Mouse (Mus musculus): Measurements from ENCODE around the gene Cd6. TPM values are rescaled to one million over a fixed set of nuclear protein-coding genes. Genes with fewer than 3 reads are reported as not detected.

The Cd6 gene
- total and polyA plus RNA-seq, 3 experiments: 0.09 to 0.73 (median 0.17) TPM

GRCm38 (mm10) chr19:10768694-10769428, 61.0 kb downstream of the Cd6 start:
- Histone ChIP-seq H3K9me3 (replicated peaks; ENCODE audit: low read length) (no peaks in the 10 kb centered on the region), H3K4me3 (replicated peaks in 1 of 3; ENCODE audit: low read depth in 2 of 3, low read length in 2 of 3, poor library complexity in 1 of 3) (no peak overlapping the region), H3K4me1 (ENCODE audit: control insufficient read depth in 1 of 2, insufficient read depth in 2 of 2) (peaks cover 4 to 51% of the 10 kb centered on the region in 2 experiments; a peak in 3 of 4 replicates), H3K4me2 (ENCODE audit: insufficient read depth, low read depth, poor library complexity, severe bottlenecking) (no peak overlapping the region), H3K79me2 (replicated peaks; ENCODE audit: control insufficient read depth, extremely low read depth, insufficient read depth, poor library complexity, severe bottlenecking) (no peaks in the 10 kb centered on the region), H3K9ac (ENCODE audit: insufficient read depth, low read depth) (no peak overlapping the region), H3K27me3 (replicated peaks) (no peaks in the 10 kb centered on the region), H3K36me3 (replicated peaks in 1 of 2; ENCODE audit: control insufficient read depth in 1 of 2, insufficient read depth in 1 of 2, low read length in 1 of 2) (peaks cover 4 to 64% of the 10 kb centered on the region in 2 experiments), H3K27ac (ENCODE audit: insufficient read depth, low read depth) (no peak overlapping the region)
- TF ChIP-seq EP300 (IDR thresholded peaks at IDR 0.05; ENCODE audit: low read length) (no peak), KAT2A (IDR thresholded peaks at IDR 0.05; ENCODE audit: insufficient replicate concordance, low read length) (no peak), TCF12 (IDR thresholded peaks at IDR 0.05; ENCODE audit: low read depth, low read length) (no peak), ZKSCAN1 (IDR thresholded peaks at IDR 0.05; ENCODE audit: borderline replicate concordance, low read depth, low read length) (no peak), IRF4 (IDR thresholded peaks at IDR 0.05; ENCODE audit: low read depth, low read length) (no peak)
- in situ Hi-C loops (cut with MboI; ENCODE audit: low pct_ligation_motif_present, low pct_unique_long_range_greater_than_20kb, low sequenced_read_pairs): no loop called here
- dilution Hi-C loops (cut with MboI; ENCODE audit: extremely low pct_ligation_motif_present, extremely low pct_unique_long_range_greater_than_20kb, low sequenced_read_pairs): no loop called here
- DNase-seq (ENCODE audit: extremely low read depth): no peak

- H3K4me2 ChIP-seq (ENCODE audit: insufficient read depth, low read depth, poor library complexity, severe bottlenecking): no peak overlapping the region
- no peaks in the 10 kb centered on the region for H3K79me2 ChIP-seq (replicated peaks; ENCODE audit: control insufficient read depth, extremely low read depth, insufficient read depth, poor library complexity, severe bottlenecking)
- no peak overlapping the region for H3K27ac ChIP-seq (ENCODE audit: insufficient read depth, low read depth)
- no peak for DNase-seq (ENCODE audit: extremely low read depth)
- in situ Hi-C loops (cut with MboI; ENCODE audit: low pct_ligation_motif_present, low pct_unique_long_range_greater_than_20kb, low sequenced_read_pairs): no loop called here
- H3K9me3 ChIP-seq (replicated peaks; ENCODE audit: low read length): no peaks in the 10 kb centered on the region
- H3K4me1 ChIP-seq (ENCODE audit: control insufficient read depth in 1 of 2, insufficient read depth in 2 of 2): peaks cover 9 to 61% of the 10 kb centered on the region in 2 experiments
- no peak overlapping the region for H3K4me3 ChIP-seq (replicated peaks in 1 of 3; ENCODE audit: low read depth in 2 of 3, low read length in 2 of 3, poor library complexity in 1 of 3)
- H3K27me3 ChIP-seq (replicated peaks): no peaks in the 10 kb centered on the region
- peaks cover 0 to 58% of the 10 kb centered on the region in 2 experiments for H3K36me3 ChIP-seq (replicated peaks in 1 of 2; ENCODE audit: control insufficient read depth in 1 of 2, insufficient read depth in 1 of 2, low read length in 1 of 2)
- H3K9ac ChIP-seq (ENCODE audit: insufficient read depth, low read depth): no peak overlapping the region
- dilution Hi-C loops (cut with MboI; ENCODE audit: extremely low pct_ligation_motif_present, extremely low pct_unique_long_range_greater_than_20kb, low sequenced_read_pairs): no loop called here
- no peak for TF ChIP-seq HCFC1 (IDR thresholded peaks at IDR 0.05; ENCODE audit: low read depth, low read length)
- no peak for TF ChIP-seq GABPA (IDR thresholded peaks at IDR 0.05; ENCODE audit: insufficient replicate concordance, low read depth, low read length)
- TF ChIP-seq MEF2A (IDR thresholded peaks at IDR 0.05; ENCODE audit: borderline replicate concordance, low read depth, low read length): no peak
- TF ChIP-seq MAFK (IDR thresholded peaks at IDR 0.05; ENCODE audit: insufficient replicate concordance, low read length): no peak
- TF ChIP-seq MAX (IDR thresholded peaks at IDR 0.05; ENCODE audit: low read length): no peak
- TF ChIP-seq CHD1 (IDR thresholded peaks at IDR 0.05; ENCODE audit: low read depth, low read length): no peak
- no peak for TF ChIP-seq RCOR1 (conservative IDR thresholded peaks at IDR 0.05; ENCODE audit: low read depth, low read length)
- no peak for TF ChIP-seq MAZ (IDR thresholded peaks at IDR 0.05; ENCODE audit: low read depth, low read length)
- no peak for TF ChIP-seq PAX5 (IDR thresholded peaks at IDR 0.05; ENCODE audit: low read length)
- TF ChIP-seq ZC3H11A (IDR thresholded peaks at IDR 0.05; ENCODE audit: low read depth, low read length): no peak
- TF ChIP-seq NELFE (IDR thresholded peaks at IDR 0.05; ENCODE audit: low read depth, low read length): no peak
- TF ChIP-seq POLR2AphosphoS2 (IDR thresholded peaks at IDR 0.05; ENCODE audit: low read depth, low read length): no peak
- TF ChIP-seq MYC (IDR thresholded peaks at IDR 0.05; ENCODE audit: low read depth, low read length): no peak
- TF ChIP-seq BHLHE40 (IDR thresholded peaks at IDR 0.05; ENCODE audit: low read depth, low read length): no peak
- TF ChIP-seq UBTF (IDR thresholded peaks at IDR 0.05; ENCODE audit: low read depth, low read length): no peak
- no peak for TF ChIP-seq ZNF384 (IDR thresholded peaks at IDR 0.05; ENCODE audit: low read depth, low read length)
- TF ChIP-seq ETS1 (conservative IDR thresholded peaks at IDR 0.05; ENCODE audit: low read depth, low read length): no peak
- TF ChIP-seq MXI1 (IDR thresholded peaks at IDR 0.05; ENCODE audit: low read depth, low read length): no peak
- no peak for TF ChIP-seq POLR2A (IDR thresholded peaks at IDR 0.05; ENCODE audit: low read depth, low read length)
- TF ChIP-seq ELF1 (IDR thresholded peaks at IDR 0.05; ENCODE audit: low read depth, low read length): no peak
Measured at GRCm38 (mm10) chr19:10767631-10768030, 62.2 kb downstream of the Cd6 start.

Measured in CH12.LX (cell line).